14 mouse cellular contexts compared by ENCODE assay signal in genomic region chr16:41408850-41409249, GRCm38 (mm10).
DNase-seq lines count a peak whose midpoint lies in the region; ATAC-seq and TF ChIP-seq lines count a peak whose summit lies in the region.
"Had no signal": no experiment of that assay in that cellular context is flagged by ENCODE, and none has a peak within 500 bp of the region (broad histone marks: within the 10 kb centered on the region; RNA-seq: fewer than 3 reads in every experiment).

No protein-coding gene starts in this region.

- H3K4me1 ChIP-seq in cortical plate, adult 2 months (ENCODE audit: control insufficient read depth, insufficient read depth, low read length), result no peaks in the 10 kb centered on the region
- H3K4me1 ChIP-seq in stomach, postnatal 0 days (replicated peaks; ENCODE audit: control insufficient read depth, insufficient read depth), result no peaks in the 10 kb centered on the region
- H3K4me1 ChIP-seq: hindbrain, embryonic 15.5 days; liver, embryonic 15.5 days; midbrain, embryonic 15.5 days; neural tube, embryonic 13.5 days had no signal

- no peaks in the 10 kb centered on the region for H3K36me3 ChIP-seq in stomach, postnatal 0 days (ENCODE audit: control insufficient read depth, insufficient read depth, low read length)
- H3K36me3 ChIP-seq: hindbrain, embryonic 15.5 days; liver, embryonic 15.5 days; midbrain, embryonic 15.5 days; neural tube, embryonic 13.5 days had no signal

- TF ChIP-seq EP300 in stomach, postnatal 0 days (optimal IDR thresholded peaks at IDR 0.05), result no peak

- no peak overlapping the region for H3K4me2 ChIP-seq in stomach, postnatal 0 days (replicated peaks; ENCODE audit: low read depth)
- H3K4me2 ChIP-seq: hindbrain, embryonic 15.5 days; liver, embryonic 15.5 days; midbrain, embryonic 15.5 days; neural tube, embryonic 13.5 days had no signal

- no peak overlapping the region for H3K27ac ChIP-seq in layer of hippocampus, adult 2 months
- no peak overlapping the region for H3K27ac ChIP-seq in cortical plate, adult 2 months (ENCODE audit: insufficient read depth, low read length)
- no peak overlapping the region for H3K27ac ChIP-seq in stomach, postnatal 0 days (replicated peaks)
- H3K27ac ChIP-seq: hindbrain, embryonic 15.5 days; liver, embryonic 15.5 days; macrophage; midbrain, embryonic 15.5 days; neural tube, embryonic 13.5 days had no signal

- H3K27me3 ChIP-seq in stomach, postnatal 0 days (ENCODE audit: control insufficient read depth, insufficient read depth, low read length), result no peaks in the 10 kb centered on the region
- H3K27me3 ChIP-seq: hindbrain, embryonic 15.5 days; liver, embryonic 15.5 days; midbrain, embryonic 15.5 days; neural tube, embryonic 13.5 days had no signal

- WGBS in stomach, postnatal 0 days, result 49% methylated on average over 7 of the region's 7 CpGs

- TF ChIP-seq CTCF in layer of hippocampus, adult 2 months (conservative IDR thresholded peaks at IDR 0.05), result peak; percentile 74
- peak; percentile 17; the same call in 1 of the 2 replicates for TF ChIP-seq CTCF in cortical plate, adult 2 months (IDR thresholded peaks at IDR 0.05; ENCODE audit: extremely low read depth, insufficient read depth, low read length)
- peak; percentile 16; the same call in 1 of the 2 replicates for TF ChIP-seq CTCF in stomach, postnatal 0 days (IDR thresholded peaks at IDR 0.05; ENCODE audit: low read depth)

- H3K9ac ChIP-seq in stomach, postnatal 0 days (ENCODE audit: low read length), result no peak overlapping the region
- H3K9ac ChIP-seq: hindbrain, embryonic 15.5 days; liver, embryonic 15.5 days; midbrain, embryonic 15.5 days; neural tube, embryonic 13.5 days had no signal

- no peak for ATAC-seq in stomach, postnatal 0 days (ENCODE audit: low FRiP score, low TSS enrichment)
- ATAC-seq: activated CD4-positive, CD25-positive, alpha-beta regulatory T cell, adult 4 months; midbrain, embryonic 15.5 days had no signal

- no peak for TF ChIP-seq POLR2A in cortical plate, adult 2 months (IDR thresholded peaks at IDR 0.05; ENCODE audit: extremely low read depth, insufficient read depth, low read length)

- H3K4me3 ChIP-seq in layer of hippocampus, adult 2 months, result no peak overlapping the region
- H3K4me3 ChIP-seq in cortical plate, adult 2 months (ENCODE audit: insufficient read depth, low read length), result no peak overlapping the region
- no peak overlapping the region for H3K4me3 ChIP-seq in stomach, postnatal 0 days (ENCODE audit: low read depth, low read length)
- H3K4me3 ChIP-seq: hindbrain, embryonic 15.5 days; liver, embryonic 15.5 days; midbrain, embryonic 15.5 days; neural tube, embryonic 13.5 days had no signal

- no peaks in the 10 kb centered on the region for H3K9me3 ChIP-seq in stomach, postnatal 0 days (ENCODE audit: control insufficient read depth, low read length)
- H3K9me3 ChIP-seq: hindbrain, embryonic 15.5 days; liver, embryonic 15.5 days; midbrain, embryonic 15.5 days; neural tube, embryonic 13.5 days had no signal

- DNase-seq in layer of hippocampus, adult 2 months (ENCODE audit: low spot score in 2 of 2), result no peak
- no peak for DNase-seq in layer of hippocampus, postnatal 25 days (ENCODE audit: extremely low spot score in 1 of 2, low spot score in 1 of 2)
- DNase-seq in NIH3T3 (ENCODE audit: low read depth), result peak; percentile 1
- no peak for DNase-seq in stomach, postnatal 0 days (ENCODE audit: low spot score)
- no peak for DNase-seq in gastrocnemius, postnatal 25 days
- no peak for DNase-seq in spleen, postnatal 36 days (ENCODE audit: low spot score in 2 of 2)
- DNase-seq: left cerebral cortex, postnatal 4 days had no signal

Comparison
In these comparisons a context has a peak if more than half of its experiments do, and no peak if none do; other contexts are left out.
1. CTCF ChIP-seq: peak in every context shown above with its lines; median percentile 74 in layer of hippocampus, adult 2 months; 17 in cortical plate, adult 2 months; 16 in stomach, postnatal 0 days.